In genomic region chr17:24364461-24364860, GRCm38 (mm10) we compare ENCODE assay signal across 24 mouse cellular contexts. TPM values are rescaled to one million over a fixed set of nuclear protein-coding genes. Genes with fewer than 3 reads are reported as not detected.
DNase-seq lines count a peak whose midpoint lies in the region; ATAC-seq and TF ChIP-seq lines count a peak whose summit lies in the region.
"Had no signal": no experiment of that assay in that cellular context is flagged by ENCODE, and none has a peak within 500 bp of the region (broad histone marks: within the 10 kb centered on the region; RNA-seq: fewer than 3 reads in every experiment).

No protein-coding gene starts in this region.

- no peak overlapping the region for H3K9ac ChIP-seq in lung, postnatal 0 days (replicated peaks; ENCODE audit: low read depth)
- H3K9ac ChIP-seq: embryonic facial prominence, embryonic 13.5 days; forebrain, embryonic 12.5 days; heart, embryonic 12.5 days had no signal

- H3K9me3 ChIP-seq in lung, postnatal 0 days (ENCODE audit: low read length): no peaks in the 10 kb centered on the region
- H3K9me3 ChIP-seq: embryonic facial prominence, embryonic 13.5 days; forebrain, embryonic 12.5 days; G1E; heart, embryonic 12.5 days; hindbrain, embryonic 10.5 days had no signal

- no peak overlapping the region for H3K4me2 ChIP-seq in lung, postnatal 0 days (replicated peaks; ENCODE audit: low read depth, low read length)
- H3K4me2 ChIP-seq: embryonic facial prominence, embryonic 13.5 days; forebrain, embryonic 12.5 days; heart, embryonic 12.5 days had no signal

- no peak; the same call in 1 of the 2 replicates for ATAC-seq in cerebellum, adult (ENCODE audit: insufficient number of reproducible peaks, low FRiP score, low TSS enrichment)
- no peak for ATAC-seq in lung, postnatal 0 days
- no peak for ATAC-seq in megakaryocyte progenitor cell, adult 5-6 weeks (replicated peaks; ENCODE audit: poor library complexity)
- ATAC-seq: CD4-positive, CD25-positive, alpha-beta regulatory T cell, adult 4 months; forebrain, embryonic 16.5 days; hindbrain, embryonic 16.5 days; inflammation-experienced regulatory T-cells, adult 6 months; intestine, postnatal 0 days had no signal

- H3K27me3 ChIP-seq in lung, postnatal 0 days (replicated peaks; ENCODE audit: insufficient read depth, low read length): no peaks in the 10 kb centered on the region
- H3K27me3 ChIP-seq: embryonic facial prominence, embryonic 13.5 days; forebrain, embryonic 12.5 days; heart, embryonic 12.5 days had no signal

- no peak for TF ChIP-seq CTCF in lung, postnatal 0 days (IDR thresholded peaks at IDR 0.05)

- TF ChIP-seq EP300 in lung, postnatal 0 days (IDR thresholded peaks at IDR 0.05): no peak

- 83% methylated on average over 9 of the region's 9 CpGs for WGBS in lung, postnatal 0 days

- H3K4me3 ChIP-seq in lung, postnatal 0 days (ENCODE audit: low read depth, low read length): no peak overlapping the region
- H3K4me3 ChIP-seq: embryonic facial prominence, embryonic 13.5 days; forebrain, embryonic 12.5 days; heart, adult 2 months; heart, embryonic 12.5 days; hindbrain, embryonic 10.5 days had no signal

- peaks cover 13% of the 10 kb centered on the region; the same call in 1 of the 2 replicates for H3K4me1 ChIP-seq in lung, postnatal 0 days (ENCODE audit: insufficient read depth, low read depth, low read length)
- H3K4me1 ChIP-seq: embryonic facial prominence, embryonic 13.5 days had no signal

- H3K27ac ChIP-seq in lung, postnatal 0 days (ENCODE audit: low read length): peak overlapping the region; percentile 49; the same call in 1 of the 2 replicates
- H3K27ac ChIP-seq: embryonic facial prominence, embryonic 13.5 days; forebrain, embryonic 12.5 days; heart, adult 2 months; hindbrain, embryonic 10.5 days had no signal

- peaks cover 6% of the 10 kb centered on the region; the same call in 1 of the 2 replicates for H3K36me3 ChIP-seq in lung, postnatal 0 days (ENCODE audit: insufficient read depth, low read length)
- H3K36me3 ChIP-seq: embryonic facial prominence, embryonic 13.5 days had no signal

- DNase-seq in cerebellum, adult 11 months: peak; percentile 42
- no peak for DNase-seq in lung, postnatal 0 days (ENCODE audit: low spot score)
- DNase-seq in lung, postnatal 36 days: no peak
- peak; percentile 68 for DNase-seq in cerebellum, adult 9-10 months
- DNase-seq in cerebellum, postnatal 25 days: peak; percentile 71 to 73
- no peak for DNase-seq in adrenal gland, adult 2 months
- DNase-seq: adrenal gland, postnatal 10 days; B cell, adult 2 months; gastrocnemius, postnatal 10 days; heart, adult 2 months had no signal

RNA-seq across cellular contexts. Expression of gene Abca3, which starts 12.7 kb away (rescaled TPM):
- polyA plus RNA-seq in lung, postnatal 0 days (2015; fragmentation: Nextera tagmentation; extraction: Ambion mirVana): 66.4 and 71.5 TPM in 2 replicates
- 10 to 100 TPM; 22.8 to 24.0 TPM for total RNA-seq in adrenal gland, adult 2 months (2021)
- polyA plus RNA-seq in adrenal gland, adult 2 months (2012; rRNA removed): 26.4 and 33.6 TPM in 2 replicates
- total RNA-seq in megakaryocyte progenitor cell, adult 5-6 weeks (2015): 18.6 and 20.4 TPM in 2 replicates
- total RNA-seq in megakaryocyte progenitor cell, adult 5-6 weeks (2017): 13.8 and 15.5 TPM in 2 replicates

RNA-seq across cellular contexts. Expression of gene Abca17, which starts 13.6 kb away (rescaled TPM):
- polyA plus RNA-seq in lung, postnatal 0 days (2015; fragmentation: Nextera tagmentation; extraction: Ambion mirVana): 1.5 and 1.7 TPM in 2 replicates
- total RNA-seq in adrenal gland, adult 2 months (2021): under 1 TPM; 0.09 to 0.10 TPM
- not detected in 2 replicates for polyA plus RNA-seq in adrenal gland, adult 2 months (2012; rRNA removed)
- total RNA-seq in megakaryocyte progenitor cell, adult 5-6 weeks (2015): 0.24 TPM in 1 of 2 replicates, not detected in the other
- total RNA-seq in megakaryocyte progenitor cell, adult 5-6 weeks (2017): 0.03 TPM in 1 of 2 replicates, not detected in the other
- total RNA-seq: heart, adult 2 months; heart, postnatal 25 days had no signal
- polyA plus RNA-seq: embryonic facial prominence, embryonic 13.5 days; forebrain, embryonic 12.5 days; G1E; heart, adult 2 months; heart, embryonic 12.5 days; heart, embryonic 16.5 days; hindbrain, embryonic 10.5 days; inflammation-experienced regulatory T-cells, adult 6 months; intestine, postnatal 0 days had no signal

RNA-seq across cellular contexts. Expression of gene Rnps1, which starts 49.9 kb away (rescaled TPM):
- polyA plus RNA-seq in lung, postnatal 0 days (2015; fragmentation: Nextera tagmentation; extraction: Ambion mirVana): 99.6 and 109 TPM in 2 replicates
- total RNA-seq in adrenal gland, adult 2 months (2021): 10 to 100 TPM; 61.4 to 70.3 TPM
- 84.4 and 95.2 TPM in 2 replicates for polyA plus RNA-seq in adrenal gland, adult 2 months (2012; rRNA removed)
- 143 and 154 TPM in 2 replicates for total RNA-seq in megakaryocyte progenitor cell, adult 5-6 weeks (2015)
- 187 and 191 TPM in 2 replicates for total RNA-seq in megakaryocyte progenitor cell, adult 5-6 weeks (2017)

Comparison
In these comparisons a context has a peak if more than half of its experiments do, and no peak if none do; other contexts are left out.
1. DNase-seq: peak in cerebellum, adult 11 months (single experiment), cerebellum, adult 9-10 months (single experiment) and cerebellum, postnatal 25 days (2 of 2); none in lung, postnatal 0 days (single experiment), lung, postnatal 36 days (single experiment) and adrenal gland, adult 2 months (single experiment).